Mouse (Mus musculus) embryonic stem cell, embryonic (primary cell): Measurements from ENCODE around the gene Kdm6b.

Source experiments
- CTCF ChIA-PET, 4 experiments: fragments of 300-600 bp in 2 of 4; fragments of 350-600 bp in 2 of 4; sonication (Branson Sonifier 250); formaldehyde crosslinking; loops; one replicate each; lab custom pipeline; 2022; ENCODE audit warnings: inconsistent platforms in 2 of 4; lab: Charles Lee
- POLR2A ChIA-PET, 4 experiments: fragments of 300-600 bp in 2 of 4; fragments of 350-600 bp in 2 of 4; sonication (Branson Sonifier 250); formaldehyde crosslinking; loops; one replicate each; lab custom pipeline; 2022; ENCODE audit warnings: antibody characterized with exemption in 4 of 4, inconsistent platforms in 1 of 4; lab: Charles Lee

Kdm6b gene

GRCm38 (mm10) chr11:69413221-69414181 is at the start of gene Kdm6b:
Gene Kdm6b (minus strand): TSS chr11:69413675.
- CTCF ChIA-PET: interaction anchor here in 2 of 4 experiments (0.7 to 1.1 kb wide), 4 partner anchors 12 to 19 kb away, joined by 3 read pairs; no protein-coding TSS in a partner anchor
- POLR2A ChIA-PET: interaction anchor here in 3 of 4 experiments (0.6 to 2.4 kb wide), 30 partner anchors 8 to 341 kb away, joined by 3 to 10 read pairs (median 4); partner anchors contain the start of genes Cyb5d1 (in 2 of the 3), Naa38 (in 2 of the 3), Cntrob (in 1 of the 3) and Eif4a1 (in 1 of the 3)

DNA sequence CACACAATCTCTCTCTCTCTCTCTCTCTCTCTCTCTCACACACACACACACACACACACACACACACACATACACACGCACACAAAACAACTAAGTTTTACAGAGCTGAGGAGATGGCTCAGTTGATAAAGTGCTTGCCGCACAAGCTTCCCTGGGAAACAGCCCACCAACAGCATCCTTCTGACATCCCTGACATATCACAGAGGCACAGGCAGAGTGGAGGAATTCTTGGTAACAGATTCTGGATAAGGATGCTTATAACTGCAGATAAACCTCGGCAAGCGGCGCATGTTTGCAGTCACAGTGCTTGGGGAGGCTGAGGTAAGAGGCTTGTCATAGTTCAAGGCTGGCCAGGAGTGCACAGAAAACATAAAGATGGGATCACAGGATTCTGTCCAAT is 48.1 kb upstream of the Kdm6b start:
- ChIA-PET POLR2A (interaction anchor here in 2 of 4 experiments (0.6 kb wide), 2 partner anchors 13 to 792 kb away, joined by 3 read pairs; no protein-coding TSS in a partner anchor), CTCF (interaction anchor here in 1 of 4 experiments (0.7 kb wide), 1 partner anchor 210 kb away, joined by 5 read pairs; no protein-coding TSS in a partner anchor)

DNA sequence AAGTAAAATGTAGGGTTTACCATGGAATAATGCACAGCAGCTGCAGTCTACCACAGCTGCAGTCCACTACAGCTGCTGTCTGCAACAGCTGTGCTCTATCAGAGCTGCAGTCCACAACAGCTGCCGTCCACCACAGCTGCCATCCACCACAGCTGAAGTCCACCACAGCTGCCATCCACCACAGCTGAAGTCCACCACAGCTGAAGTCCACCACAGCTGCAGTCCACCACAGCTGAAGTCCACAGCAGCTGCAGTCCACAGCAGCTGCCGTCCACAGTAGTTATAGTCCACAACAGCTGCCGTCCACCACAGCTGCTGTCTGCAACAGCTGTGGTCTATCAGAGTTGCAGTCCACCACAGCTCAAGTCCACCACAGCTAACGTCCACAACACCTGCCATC is 46.4 kb upstream of the Kdm6b start:
- ChIA-PET POLR2A (interaction anchor here in 2 of 4 experiments (0.7 to 2.2 kb wide), 3 partner anchors 11 to 114 kb away, joined by 3 to 7 read pairs (median 3); no protein-coding TSS in a partner anchor), CTCF (interaction anchor here in 1 of 4 experiments (1.1 kb wide), 1 partner anchor 54 kb away, joined by 4 read pairs; no protein-coding TSS in a partner anchor)

DNA sequence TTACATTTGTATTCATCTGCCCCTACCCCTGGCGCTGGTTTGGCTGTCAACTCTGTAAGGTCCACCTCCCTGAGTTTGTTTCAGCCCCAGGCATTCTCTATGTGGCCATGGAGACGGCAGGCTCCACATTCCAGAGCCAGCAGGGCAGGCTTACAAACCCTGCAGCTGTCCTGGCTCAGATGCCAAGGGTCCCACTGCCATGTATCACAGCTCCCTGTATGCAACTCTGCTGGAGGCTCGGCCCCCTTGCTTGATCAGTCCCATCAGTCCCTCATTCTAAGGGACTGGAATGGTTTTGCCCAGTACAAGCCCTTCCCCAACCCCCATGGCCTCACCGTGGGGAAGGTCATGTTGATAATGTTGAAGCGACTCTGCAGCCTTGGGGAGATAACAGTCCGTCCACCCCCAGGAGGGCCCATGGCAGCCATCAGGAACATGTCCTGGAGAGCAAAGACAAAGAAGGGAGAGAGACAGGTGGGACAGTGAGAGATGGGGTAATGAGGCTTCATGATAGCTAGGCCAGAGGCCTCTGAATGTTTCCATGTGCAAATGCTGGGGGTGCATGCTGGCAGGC is 43.6 kb upstream of the Kdm6b start:
- ChIA-PET CTCF (interaction anchor here in 1 of 4 experiments (0.6 kb wide), 1 partner anchor 112 kb away, joined by 3 read pairs; no protein-coding TSS in a partner anchor), POLR2A (interaction anchor here in 2 of 4 experiments (0.7 to 1.6 kb wide), 5 partner anchors 12 to 123 kb away, joined by 3 to 5 read pairs (median 4); partner anchors contain the start of genes Trp53 (in 1 of the 2) and Wrap53 (in 1 of the 2))

DNA sequence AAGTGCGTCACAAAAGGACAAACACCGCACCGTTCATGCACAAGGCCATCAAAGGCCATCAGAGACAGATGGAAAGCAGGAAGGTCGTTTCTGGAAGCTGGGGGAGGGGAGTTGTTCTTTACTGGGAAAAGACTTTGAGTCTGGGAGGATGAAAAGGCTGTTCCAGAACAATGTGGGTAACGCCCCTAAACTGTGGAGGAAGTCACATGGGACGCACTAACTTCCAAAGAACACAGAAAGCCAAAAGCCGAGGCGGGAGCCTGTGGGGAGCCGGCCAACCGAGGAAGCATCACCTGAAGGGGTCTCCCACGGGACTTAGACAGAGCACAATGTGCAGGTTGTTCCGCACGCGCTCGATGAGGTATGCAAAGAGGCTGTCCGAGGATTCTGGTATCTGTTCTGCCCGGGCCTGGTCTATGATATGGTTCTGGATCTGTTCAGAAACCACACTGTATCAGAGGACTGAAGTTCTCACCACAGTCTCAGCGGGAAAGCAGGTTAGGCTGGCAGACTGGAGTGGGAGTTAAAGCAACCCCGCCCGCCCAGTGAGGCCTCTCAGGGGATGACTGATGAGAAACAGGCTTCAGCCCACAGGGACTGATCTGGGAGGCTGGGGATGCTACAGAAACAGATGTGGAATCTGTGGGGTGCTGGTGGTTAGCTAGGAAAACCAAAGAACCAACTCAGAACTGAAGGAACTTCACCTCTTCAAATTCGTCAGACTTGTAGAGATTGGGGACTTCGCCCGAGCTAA is 38.8 kb upstream of the Kdm6b start:
- ChIA-PET POLR2A (interaction anchor here in 3 of 4 experiments (0.5 to 1.5 kb wide), 17 partner anchors 8 to 423 kb away, joined by 3 to 6 read pairs (median 3); partner anchors contain the start of genes Cntrob (in 1 of the 3) and Trappc1 (in 1 of the 3)), CTCF (interaction anchor here in 2 of 4 experiments (0.7 to 1.5 kb wide), 2 partner anchors 20 to 129 kb away, joined by 3 to 4 read pairs; partner anchors contain the start of genes Cntrob (in 1 of the 2) and Trappc1 (in 1 of the 2))

- CTCF ChIA-PET: interaction anchor here in 1 of 4 experiments (1.3 kb wide), 1 partner anchor 10 kb away, joined by 3 read pairs; no protein-coding TSS in a partner anchor
- POLR2A ChIA-PET: interaction anchor here in 1 of 4 experiments (1.3 kb wide), 1 partner anchor 15 kb away, joined by 3 read pairs; no protein-coding TSS in a partner anchor
Measured at GRCm38 (mm10) chr11:69447299-69447698, 33.8 kb upstream of the Kdm6b start.

GRCm38 (mm10) chr11:69443328-69443727 is 29.9 kb upstream of the Kdm6b start:
- ChIA-PET POLR2A (interaction anchor here in 3 of 4 experiments (0.5 to 1.2 kb wide), 5 partner anchors 11 to 120 kb away, joined by 3 to 4 read pairs (median 3); partner anchors contain the start of genes Cntrob (in 1 of the 3) and Trappc1 (in 1 of the 3)), CTCF (interaction anchor here in 3 of 4 experiments (0.8 to 1.2 kb wide), 3 partner anchors 11 to 254 kb away, joined by 3 to 4 read pairs (median 3); no protein-coding TSS in a partner anchor)

GRCm38 (mm10) chr11:69437291-69437690 is 23.8 kb upstream of the Kdm6b start:
- CTCF ChIA-PET: interaction anchor here in 2 of 4 experiments (0.7 to 1.8 kb wide), 4 partner anchors 8 to 11 kb away, joined by 3 to 7 read pairs (median 4); no protein-coding TSS in a partner anchor
- POLR2A ChIA-PET: interaction anchor here in 3 of 4 experiments (0.8 to 3.0 kb wide), 21 partner anchors 9 to 364 kb away, joined by 3 to 13 read pairs (median 4); partner anchors contain the start of genes Cntrob (in 1 of the 3), Cyb5d1 (in 1 of the 3), Kcnab3 (in 1 of the 3) and Naa38 (in 1 of the 3)

GRCm38 (mm10) chr11:69433189-69433588 is 19.7 kb upstream of the Kdm6b start:
- ChIA-PET POLR2A (interaction anchor here in 3 of 4 experiments (0.6 to 2.1 kb wide), 15 partner anchors 10 to 247 kb away, joined by 3 to 12 read pairs (median 5); partner anchors contain the start of genes Cyb5d1 (in 1 of the 3) and Naa38 (in 1 of the 3)), CTCF (interaction anchor here (0.5 to 1.9 kb wide), 14 partner anchors 9 to 195 kb away, joined by 3 to 10 read pairs (median 5); partner anchors contain the start of genes Cyb5d1 (in 1 of the 4) and Naa38 (in 1 of the 4))

GRCm38 (mm10) chr11:69432640-69432982 is 19.1 kb upstream of the Kdm6b start:
- POLR2A ChIA-PET: interaction anchor here in 3 of 4 experiments (0.6 to 2.1 kb wide), 37 partner anchors 11 to 482 kb away, joined by 3 to 12 read pairs (median 4); partner anchors contain the start of genes Cyb5d1 (in 3 of the 3), Naa38 (in 2 of the 3), Cntrob (in 1 of the 3) and Kcnab3 (in 1 of the 3)
- CTCF ChIA-PET: interaction anchor here (0.5 to 1.9 kb wide), 46 partner anchors 9 to 441 kb away, joined by 3 to 11 read pairs (median 3); partner anchors contain the start of genes Cyb5d1 (in 1 of the 4), Kcnab3 (in 1 of the 4), Naa38 (in 1 of the 4) and Nlgn2 (in 1 of the 4)

DNA sequence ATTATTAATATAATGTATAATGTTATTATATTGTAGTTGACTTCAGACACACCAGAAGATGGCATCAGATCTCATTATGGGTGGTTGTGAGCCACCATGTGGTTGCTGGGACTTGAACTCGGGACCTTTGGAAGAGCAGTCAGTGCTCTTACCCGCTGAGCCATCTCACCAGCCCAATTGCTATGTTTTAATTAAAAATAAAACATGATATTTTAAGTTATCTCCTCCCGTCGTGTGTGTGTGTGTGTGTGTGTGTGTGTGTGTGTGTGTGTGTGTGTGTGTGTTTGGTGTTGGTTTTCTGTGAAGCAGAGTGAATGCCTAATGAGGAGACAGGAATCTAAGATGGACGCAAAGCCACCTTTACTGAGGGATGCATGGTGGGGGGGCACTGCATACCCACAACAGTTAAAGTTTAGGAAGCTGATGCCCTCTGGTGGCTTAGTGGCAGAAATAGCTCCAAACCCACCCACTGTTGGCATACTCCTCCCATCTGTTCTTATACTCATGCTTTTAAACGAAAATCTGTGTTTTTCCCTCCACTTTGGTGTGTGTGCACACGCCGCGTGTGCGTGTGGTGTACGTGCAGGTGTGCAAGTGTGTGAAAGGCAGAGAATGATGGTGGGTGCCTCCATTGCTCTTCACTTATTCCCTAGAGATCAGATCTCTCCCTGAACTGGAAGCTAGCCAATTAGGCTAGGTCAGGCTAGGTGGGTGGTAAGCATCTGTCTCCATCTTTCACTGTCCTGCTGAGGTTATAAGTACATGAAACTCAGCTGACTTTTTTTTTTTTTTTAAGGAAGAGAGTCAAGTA is 18.6 kb upstream of the Kdm6b start:
- CTCF ChIA-PET: interaction anchor here (0.5 to 1.9 kb wide), 43 partner anchors 8 to 440 kb away, joined by 3 to 11 read pairs (median 3); partner anchors contain the start of genes Cyb5d1 (in 1 of the 4), Kcnab3 (in 1 of the 4), Naa38 (in 1 of the 4) and Nlgn2 (in 1 of the 4)
- POLR2A ChIA-PET: interaction anchor here in 3 of 4 experiments (0.5 to 2.1 kb wide), 39 partner anchors 9 to 482 kb away, joined by 3 to 12 read pairs (median 4); partner anchors contain the start of genes Cyb5d1 (in 3 of the 3), Naa38 (in 2 of the 3), Cntrob (in 1 of the 3) and Kcnab3 (in 1 of the 3)

DNA sequence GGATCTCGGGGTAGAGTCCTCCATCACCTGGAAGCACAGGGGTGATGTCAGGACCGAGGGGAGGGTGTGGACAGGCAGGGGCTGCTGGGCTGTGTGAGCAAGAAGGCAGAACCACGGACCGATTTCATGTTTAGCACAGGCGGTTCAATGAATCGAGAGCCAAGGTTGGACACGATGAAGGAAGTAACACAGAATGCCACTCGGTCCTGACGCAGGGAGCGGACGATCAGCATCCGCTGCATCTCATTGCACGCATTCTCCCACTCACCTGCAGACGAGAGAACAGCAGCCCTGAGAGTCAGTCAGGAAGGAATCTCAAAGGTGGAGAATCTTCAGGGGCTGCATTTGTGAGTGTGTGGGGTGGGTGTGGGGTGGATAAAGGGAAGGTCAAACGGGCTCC is 17.2 kb upstream of the Kdm6b start:
- POLR2A ChIA-PET: interaction anchor here in 1 of 4 experiments (5.5 kb wide), 1 partner anchor 21 kb away, joined by 34 read pairs; no protein-coding TSS in a partner anchor
- CTCF ChIA-PET: no interaction called here

- CTCF ChIA-PET: interaction anchor here in 3 of 4 experiments (0.6 to 2.4 kb wide), 9 partner anchors 8 to 540 kb away, joined by 3 to 15 read pairs (median 7); no protein-coding TSS in a partner anchor
- POLR2A ChIA-PET: interaction anchor here (0.5 to 5.5 kb wide), 34 partner anchors 8 to 366 kb away, joined by 3 to 72 read pairs (median 6); partner anchors contain the start of genes Cyb5d1 (in 2 of the 4), Kdm6b (in 2 of the 4), Naa38 (in 2 of the 4) and Cntrob (in 1 of the 4)
Measured at GRCm38 (mm10) chr11:69429313-69429712, 15.8 kb upstream of the Kdm6b start.

GRCm38 (mm10) chr11:69428751-69429150 is 15.3 kb upstream of the Kdm6b start:
- POLR2A ChIA-PET: interaction anchor here (0.5 to 5.5 kb wide), 41 partner anchors 9 to 365 kb away, joined by 3 to 72 read pairs (median 4); partner anchors contain the start of genes Cyb5d1 (in 2 of the 4), Kdm6b (in 2 of the 4), Naa38 (in 2 of the 4) and Cntrob (in 1 of the 4)
- CTCF ChIA-PET: interaction anchor here in 3 of 4 experiments (0.6 to 2.4 kb wide), 14 partner anchors 9 to 541 kb away, joined by 3 to 15 read pairs (median 6); no protein-coding TSS in a partner anchor
